Mouse (Mus musculus): ENCODE data around the gene Smap1.
A peak's percentile ranks its signal among the peaks of the same experiment; 100 is the strongest.
"Not testable (repeated sequence)": the region's sequence is repeated elsewhere in the genome, so short reads cannot be mapped to it uniquely, and the experiment has no call there.

The Smap1 gene

DNA sequence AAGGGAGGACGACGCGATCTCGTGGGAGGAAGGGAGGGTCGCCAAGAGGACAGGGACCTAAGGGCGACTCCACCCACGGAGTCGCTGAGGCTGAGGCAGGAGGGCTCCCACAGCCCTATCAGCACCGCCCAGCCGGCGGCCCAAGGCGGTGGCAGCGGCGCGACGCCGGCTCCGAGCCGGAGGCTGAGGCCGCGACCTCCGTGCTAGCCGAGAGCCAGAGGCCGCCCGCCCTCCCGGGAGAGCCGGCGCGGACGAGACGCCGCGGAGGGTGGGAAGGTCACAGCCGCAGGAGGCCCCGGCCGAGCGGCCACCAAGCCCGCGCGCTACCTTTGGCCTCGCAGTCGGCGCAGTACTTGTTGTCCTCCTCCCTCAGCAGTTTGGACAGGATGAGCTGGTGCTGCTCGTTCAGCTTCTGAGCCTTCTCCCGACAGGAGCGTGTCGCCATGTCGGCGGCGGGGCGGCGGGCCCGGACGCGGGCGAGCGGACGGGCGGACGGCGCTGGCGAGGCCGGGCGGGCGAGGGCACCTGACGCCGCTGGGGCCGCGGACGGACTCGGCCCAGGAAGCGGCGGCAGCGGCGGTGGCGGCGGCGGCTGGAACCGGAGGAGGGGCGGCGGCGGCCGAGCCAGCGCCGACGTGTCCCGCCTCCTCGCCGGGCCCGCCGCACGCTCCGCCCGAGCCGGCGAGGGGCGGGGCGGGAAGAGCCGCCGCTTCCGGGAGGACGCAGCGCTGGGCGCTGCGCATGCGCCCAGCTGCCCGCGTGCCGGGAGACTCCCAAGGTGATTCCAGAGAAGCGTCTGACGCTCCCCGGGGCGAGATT is at the start of gene Smap1:
Gene Smap1, minus strand, starts transcription at position 607 of the 819 bp plus-strand sequence.
- DNase-seq, result peak; percentile 81

DNA sequence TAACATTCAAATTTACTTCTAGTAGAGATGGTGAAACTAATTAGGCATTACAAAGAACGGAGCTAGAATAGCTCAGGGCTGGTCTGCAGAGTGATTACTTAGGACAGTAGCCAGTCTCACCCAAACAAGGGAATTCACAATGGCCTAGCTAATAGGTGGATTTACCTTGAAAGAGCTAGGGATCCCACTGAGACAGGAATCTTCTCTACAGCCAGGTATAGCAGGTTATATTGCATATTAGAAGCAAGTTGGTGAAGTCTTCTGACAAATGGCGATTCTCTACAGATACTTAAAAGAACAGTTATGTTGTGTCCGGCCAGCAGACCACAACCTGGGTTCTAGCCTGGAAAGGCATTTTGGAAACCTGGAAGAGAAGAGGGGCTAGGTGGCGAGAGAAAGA is 49.0 kb upstream of the Smap1 start:
- not testable (repeated sequence) for DNase-seq

DNA sequence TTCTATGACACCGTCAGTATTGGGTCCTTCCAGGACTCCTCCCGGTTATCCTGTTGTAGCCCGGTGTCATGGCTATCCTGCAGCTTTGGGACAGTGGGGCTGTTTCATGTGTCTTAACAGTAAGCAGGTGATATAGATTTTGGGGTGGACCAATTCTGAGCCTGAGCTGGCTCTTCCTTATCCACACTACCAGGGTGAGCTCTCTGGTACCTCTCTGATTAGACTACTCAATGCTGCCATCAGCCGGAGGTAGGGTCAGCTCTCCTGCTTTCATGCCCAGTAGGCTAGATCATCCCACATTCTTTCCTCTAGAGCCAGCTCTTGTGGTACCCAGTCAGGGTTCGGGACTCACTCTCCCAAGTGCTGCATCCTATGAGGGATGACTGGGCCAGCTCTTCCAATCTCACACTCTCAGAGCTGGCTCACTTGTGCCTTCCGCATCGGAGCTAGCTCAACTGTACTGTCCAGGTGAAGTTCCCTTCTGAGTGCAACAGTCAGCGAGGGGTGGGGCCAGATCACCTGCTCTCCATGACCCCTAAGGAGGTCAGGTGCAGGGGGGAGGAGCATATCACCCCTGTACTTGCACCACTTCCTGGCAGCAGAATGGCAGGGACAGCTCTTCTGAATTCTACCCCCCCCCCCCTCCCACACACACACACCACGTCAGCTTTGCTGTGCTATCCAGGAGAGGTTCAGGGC is 46.1 kb upstream of the Smap1 start:
- no peak for DNase-seq

DNA sequence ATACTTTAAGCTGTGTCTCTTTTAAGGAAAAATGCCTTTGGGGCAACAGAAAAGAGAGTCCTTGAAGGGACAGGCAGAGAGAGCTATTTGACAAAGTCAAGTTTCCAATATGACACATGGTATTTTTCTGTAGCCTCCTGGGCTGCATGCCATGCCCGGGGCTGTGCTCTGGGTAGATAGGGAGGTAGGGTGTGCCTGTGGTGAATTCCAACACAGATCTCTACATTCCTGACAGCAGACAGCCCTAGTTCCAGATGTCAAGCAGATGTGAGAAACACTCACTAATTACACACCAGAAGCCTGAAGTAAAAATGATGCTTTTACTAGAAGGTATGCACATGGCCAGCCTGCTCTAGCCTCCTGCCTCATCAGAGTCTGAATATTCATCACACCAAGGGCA is 44.1 kb upstream of the Smap1 start:
- no peak for DNase-seq

DNA sequence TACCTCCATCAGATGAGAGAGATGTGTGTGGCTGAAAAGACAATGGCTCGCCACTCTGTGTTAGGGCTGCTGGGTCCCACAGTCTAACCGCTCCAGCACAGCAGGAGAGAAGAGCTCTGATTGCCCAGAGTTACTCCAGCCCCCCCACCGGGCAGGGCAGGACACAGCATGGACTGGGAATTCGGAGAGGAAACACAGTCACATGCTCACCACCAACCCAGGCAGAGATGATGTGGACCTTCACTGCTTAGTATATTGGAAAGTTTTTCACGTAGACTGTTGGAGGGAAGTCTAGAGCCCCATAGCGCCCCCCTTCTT is 37.3 kb upstream of the Smap1 start:
- DNase-seq, result no peak

DNA sequence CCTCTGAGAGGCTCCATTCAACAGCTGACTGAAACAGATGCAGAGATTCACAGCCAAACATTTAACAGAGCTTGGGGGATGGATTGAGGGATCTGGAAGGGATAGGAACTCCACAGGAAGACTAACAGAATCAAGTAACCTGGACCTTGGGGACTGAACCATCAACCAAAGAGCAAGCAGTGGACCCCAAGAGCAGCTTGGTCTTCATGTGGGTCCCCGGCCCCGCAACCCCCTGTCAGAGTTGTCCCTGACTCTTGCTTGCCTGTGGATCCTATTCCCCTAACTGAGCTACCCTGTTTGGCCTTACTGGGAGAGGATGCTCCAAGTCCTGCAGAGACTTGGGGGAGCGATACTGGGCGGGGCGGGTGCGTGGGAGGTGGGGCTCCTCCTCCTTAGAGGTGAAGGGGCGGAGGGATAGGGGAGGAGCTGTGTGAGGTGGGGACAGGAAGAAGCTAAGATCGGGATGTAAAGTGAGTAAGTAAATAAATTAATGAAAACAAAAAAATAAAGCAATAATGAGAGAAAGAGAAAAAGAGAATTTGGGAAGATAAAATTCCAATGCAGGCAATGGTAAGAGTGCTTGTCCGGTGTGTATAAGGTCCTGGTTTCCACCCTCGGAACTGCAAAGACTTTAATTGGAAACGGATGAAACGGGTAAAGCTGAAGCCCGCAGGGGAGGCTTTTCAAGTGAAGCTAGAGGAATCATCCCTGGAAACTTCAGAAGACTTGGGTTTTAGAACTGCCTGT is 36.7 kb upstream of the Smap1 start:
- no peak for DNase-seq

DNA sequence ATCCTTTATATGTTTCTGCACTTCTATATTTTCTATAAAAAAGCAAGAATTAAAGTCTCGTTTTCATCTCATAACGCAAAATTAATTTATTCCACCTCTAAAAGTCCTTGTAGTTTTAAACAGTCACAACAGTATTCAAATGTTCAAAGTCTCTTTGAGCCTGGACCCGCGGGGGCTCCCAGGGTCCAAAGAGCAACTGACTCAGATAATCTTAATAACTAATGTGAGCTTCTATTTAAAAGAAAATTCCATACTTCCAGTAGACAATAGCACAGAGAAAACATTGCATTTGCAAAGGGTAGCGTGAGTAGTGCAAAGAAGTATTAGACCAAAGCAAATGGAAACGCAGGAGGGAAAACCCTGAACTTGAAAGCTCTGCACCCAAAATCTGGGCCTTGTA is 36.0 kb upstream of the Smap1 start:
- DNase-seq, result no peak

DNA sequence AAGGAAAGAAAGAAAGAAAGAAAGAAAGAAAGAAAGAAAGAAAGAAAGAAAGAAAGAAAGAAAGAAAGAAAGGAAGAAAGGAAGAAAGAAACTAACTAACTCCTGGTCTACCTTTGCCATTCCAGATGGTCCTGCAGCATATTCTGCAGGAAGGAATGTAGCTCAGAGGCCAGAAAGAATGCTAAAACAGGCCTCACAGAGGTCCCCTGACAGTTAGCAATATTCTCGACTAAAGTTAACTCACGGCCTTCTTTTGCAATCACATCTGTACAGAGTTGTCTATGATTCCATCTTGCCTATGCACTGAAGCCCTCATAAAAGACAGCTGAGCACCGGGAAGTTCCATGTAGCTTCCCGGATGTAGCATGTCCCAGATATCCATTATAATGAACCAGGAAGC is 33.4 kb upstream of the Smap1 start:
- no peak for DNase-seq

DNA sequence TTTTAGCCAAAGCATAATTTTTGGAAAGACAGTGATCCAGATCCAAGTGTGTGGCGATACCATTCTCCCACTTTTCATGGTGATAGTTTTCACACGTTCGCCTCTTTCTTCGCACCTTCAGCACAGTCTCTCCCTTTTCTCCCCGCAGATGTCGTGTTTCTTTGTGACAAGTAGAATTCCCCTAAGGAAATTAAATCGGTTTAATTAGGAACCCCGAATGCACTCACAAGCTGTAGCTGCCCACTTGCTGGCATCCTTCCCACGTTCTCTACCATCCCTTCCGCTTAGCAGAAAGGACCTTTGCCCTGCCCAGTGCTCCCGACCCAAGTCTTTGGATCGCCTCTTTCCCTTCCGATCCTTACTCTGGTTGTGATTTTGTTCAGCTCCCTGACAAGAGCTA is 31.8 kb upstream of the Smap1 start:
- DNase-seq, result peak; percentile 31

DNA sequence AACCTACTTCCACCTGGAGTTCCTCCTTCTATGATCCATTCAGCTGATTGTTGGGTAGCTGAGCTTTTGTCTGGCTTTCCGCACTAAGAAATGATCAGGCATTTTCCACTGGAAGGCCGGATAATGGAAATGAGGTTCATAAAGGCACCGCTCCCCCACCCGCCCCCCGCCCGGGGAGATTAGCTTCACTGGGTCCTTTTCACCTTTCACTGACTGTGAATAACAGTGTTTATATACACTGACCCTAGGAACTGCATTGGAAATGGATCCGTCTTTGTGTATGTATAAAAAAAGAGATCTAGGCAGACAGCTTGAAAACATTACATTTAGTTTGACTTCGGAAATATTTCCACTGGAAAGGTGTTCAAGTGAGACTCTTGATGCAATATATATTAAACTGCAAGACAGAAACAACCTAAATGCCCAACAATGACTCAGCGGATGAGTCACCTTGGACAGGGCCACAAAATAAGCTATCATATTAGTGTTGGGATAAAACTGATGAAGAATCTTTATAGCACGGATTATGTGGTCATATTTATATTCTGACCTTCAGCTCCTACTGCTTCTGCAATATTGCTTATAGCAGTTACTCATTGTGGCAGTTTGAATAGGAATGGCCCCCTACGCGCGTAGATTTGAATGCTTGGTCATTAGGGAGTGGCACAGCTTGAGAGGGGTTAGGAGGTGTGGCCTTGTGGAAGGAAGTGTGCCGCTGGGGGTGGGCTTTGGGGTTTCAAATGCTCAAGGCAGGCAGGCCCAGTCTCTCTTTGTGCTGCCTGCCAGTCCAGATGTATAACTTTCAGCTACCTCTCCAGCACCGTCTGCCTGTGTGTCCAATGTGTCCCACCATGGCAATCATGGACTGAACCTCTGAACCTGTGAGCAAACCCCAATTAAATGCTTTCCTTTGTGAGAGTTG is 26.9 kb upstream of the Smap1 start:
- DNase-seq, result no peak

DNA sequence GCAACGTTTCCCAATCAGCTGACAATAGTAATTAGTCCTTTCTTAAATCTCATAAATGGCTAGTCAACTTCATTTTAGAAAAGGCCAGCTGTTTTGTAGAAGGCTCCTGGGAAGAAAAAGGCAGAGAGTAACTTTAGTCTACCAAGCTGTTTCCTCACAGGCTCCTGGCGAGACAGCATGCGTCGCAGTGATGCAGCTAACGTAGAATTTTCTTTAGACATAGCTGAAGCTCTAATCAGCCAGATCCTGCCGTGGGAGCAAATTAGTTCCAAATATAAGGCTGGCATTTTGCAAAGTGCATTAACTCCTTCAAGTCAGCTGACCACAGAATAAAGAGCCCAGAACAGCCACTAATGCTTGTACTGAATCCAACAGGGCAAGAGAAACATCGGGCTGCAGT is 26.2 kb upstream of the Smap1 start:
- DNase-seq, result no peak

DNA sequence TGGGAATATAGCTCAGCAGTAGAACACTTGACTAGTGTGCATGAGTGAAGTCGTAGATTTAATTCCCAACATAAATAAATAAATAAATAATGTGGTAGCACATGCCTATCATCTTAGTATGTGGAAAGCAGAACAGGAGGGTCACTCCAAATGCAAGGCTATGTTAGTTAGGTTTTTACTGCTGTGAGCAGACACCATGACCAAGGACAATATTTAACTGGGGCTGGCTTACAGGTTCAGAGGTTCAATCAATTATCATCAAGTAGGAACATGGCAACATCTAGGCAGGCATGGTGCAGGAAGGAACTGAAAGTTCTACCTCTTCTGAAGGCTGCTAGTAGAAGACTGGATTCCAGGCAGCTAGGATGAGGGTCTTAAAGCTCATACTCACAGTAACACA is 22.0 kb upstream of the Smap1 start:
- DNase-seq, result no peak

DNA sequence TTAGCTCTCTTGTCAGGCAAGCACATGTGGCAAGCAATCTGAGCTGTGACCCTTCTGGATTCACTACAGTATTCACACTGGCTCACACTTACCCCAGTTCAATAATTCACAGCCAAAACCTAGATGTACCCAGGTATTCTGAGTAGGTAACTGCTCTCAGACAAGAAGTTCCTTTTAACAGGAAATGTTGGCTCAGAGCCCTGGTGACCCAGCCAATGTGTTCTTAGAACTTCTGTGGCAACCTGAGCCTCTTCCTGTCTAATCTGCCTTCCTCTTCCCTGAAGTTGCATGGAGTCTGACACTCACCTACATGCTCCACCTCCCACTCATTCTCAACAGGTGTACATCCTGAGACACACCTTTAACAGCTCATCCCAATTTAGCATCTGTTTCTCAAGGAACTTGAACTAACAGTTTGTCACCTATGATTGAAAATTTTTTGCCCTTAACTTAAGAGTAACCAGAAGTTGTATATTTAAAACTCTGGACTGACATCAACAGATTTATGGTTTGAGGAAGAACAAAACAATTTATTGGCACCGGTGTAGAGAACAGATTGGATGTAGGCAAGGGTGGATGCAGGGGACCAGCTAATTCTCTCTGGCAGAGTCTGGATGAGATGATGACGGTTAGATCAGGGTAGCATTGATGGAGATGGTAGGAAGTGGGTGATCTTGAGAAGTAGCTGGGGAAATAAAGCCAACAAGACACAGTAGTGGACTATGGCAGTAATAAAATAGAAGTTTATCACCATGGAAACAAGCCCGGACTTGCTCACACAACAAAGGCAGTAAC is 21.2 kb upstream of the Smap1 start:
- DNase-seq, result no peak

DNA sequence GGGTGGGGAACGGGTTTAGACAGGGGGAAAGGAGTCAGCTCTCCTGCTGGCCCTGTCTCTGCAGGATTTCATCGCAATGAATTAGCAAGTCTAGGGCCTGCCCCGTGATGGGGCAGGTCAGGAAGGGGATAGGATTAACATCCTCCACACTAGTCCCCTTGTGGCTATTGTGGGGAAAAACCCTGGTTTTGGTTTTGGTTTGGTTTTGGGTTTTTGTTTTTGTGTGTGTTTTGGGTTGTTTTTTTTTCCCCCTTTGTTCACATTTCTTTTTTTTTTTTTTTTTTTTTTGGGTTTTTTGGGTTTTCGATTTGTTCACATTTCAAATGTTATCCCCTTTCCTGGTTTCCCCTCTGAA is 13.3 kb upstream of the Smap1 start:
- DNase-seq, result no peak

DNA sequence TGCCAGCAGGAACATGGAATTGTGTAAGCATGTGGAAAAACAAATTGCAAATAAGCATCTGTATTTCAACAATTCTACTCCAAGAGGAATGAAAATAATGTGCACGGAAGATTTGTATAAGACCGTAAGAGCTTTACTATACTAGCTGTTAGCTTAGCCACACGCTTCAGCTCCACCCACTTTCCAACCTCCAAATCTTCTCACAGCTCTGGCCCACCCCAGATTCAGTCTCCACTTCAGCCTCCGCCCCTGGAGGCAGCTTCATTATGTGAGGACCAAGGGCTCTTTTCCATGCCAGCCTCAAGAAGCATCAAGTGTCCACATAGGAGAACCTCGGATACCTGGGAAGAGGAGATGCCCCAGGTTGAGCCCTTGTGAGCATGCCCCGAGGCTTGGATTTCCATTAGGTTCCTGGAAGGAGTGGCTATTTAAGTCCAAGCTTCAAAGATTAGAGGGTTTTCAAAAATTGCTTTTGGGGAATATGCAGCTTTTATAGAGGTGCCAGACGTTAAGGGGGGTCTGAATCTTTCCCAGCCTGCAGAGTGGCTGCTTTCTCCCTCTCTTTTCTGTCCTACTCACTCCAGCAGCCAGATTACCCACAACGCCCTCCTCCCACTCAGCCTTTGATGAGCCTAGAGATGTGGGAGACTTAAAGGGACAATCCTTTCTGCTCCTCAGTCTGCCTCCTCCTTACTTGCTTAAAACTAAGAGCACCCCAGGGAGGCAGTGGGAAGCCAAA is 12.7 kb upstream of the Smap1 start:
- peak; percentile 19 for DNase-seq

DNA sequence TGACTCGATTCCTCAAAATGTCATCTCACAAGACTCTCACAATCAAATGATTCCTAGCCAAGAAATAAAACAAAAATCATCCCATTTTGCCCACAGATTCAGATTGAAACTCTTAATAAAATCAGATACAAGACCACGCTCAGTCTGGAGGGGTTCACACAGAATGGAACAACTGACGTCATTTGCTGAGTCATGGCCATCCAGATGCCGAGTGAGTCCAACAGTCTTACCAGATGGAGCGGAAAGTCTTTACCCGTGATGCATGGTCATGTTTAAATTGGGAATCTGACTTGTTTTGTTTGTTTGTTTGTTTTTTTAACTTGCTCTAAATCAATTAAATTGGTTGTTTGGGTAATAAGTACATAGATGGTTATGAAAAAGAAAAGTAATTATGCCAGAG is 7.3 kb upstream of the Smap1 start:
- no peak for DNase-seq

DNA sequence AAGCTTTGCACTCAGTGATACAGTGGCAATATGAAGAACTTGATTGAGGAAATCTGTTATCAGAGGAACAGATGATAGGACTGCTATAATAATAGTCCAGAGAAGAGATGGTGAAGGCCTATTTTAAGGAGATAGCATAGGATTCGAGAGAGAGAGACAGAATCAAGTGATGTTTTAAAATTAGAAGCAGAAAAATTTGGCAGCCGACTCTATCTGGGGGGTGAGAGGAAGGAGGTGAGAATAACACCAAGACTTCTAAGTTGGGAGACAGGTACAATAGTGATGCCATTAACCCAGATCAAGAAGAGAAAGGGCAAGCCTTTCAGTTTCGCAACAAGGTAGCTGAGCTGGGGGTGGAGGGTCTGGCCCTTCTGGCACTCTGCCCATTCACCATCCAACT is 6.3 kb upstream of the Smap1 start:
- DNase-seq, result no peak

DNA sequence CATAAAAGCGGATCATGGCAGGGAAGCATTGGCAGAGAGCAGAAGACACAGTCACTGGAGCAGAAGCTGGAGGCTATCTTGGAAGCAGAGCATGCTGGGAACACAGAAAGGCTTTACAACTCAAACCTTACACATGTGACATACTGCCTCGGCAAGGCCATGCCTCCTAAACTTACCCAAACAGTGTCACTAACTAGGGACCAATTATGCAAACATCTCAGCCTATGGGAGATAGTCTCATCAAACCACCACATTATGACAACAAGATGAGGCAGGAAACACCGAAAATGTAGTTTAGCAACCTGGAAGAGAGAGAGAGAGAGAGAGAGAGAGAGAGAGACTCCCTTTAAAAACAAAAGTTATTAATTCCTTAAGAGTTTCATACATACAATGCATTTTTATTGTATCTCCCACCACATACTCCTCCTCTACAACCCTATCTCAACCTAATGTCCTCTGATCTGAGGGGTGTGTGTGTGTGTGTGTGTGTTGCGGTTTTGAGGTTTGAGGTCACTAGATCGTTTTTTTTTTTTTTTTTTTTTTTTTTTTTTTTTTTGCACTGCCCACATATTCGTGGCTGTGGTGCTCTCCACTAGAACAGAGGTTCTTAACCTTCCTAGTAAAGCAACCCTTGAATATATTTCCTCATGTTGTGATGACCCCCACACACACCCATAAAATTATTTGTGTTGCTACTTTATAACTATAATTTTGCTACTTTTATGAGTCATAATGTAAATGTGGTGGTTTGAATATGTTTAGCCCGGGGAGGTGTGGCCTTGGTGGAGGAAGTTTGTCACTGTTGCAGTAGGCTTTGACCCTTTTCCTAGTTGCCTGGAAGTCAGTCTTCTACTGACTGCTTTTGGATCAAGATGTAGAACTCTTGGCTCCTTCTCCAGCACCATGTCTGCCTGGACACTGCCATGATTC is 1.9 kb upstream of the Smap1 start:
- DNase-seq, result no peak

DNA sequence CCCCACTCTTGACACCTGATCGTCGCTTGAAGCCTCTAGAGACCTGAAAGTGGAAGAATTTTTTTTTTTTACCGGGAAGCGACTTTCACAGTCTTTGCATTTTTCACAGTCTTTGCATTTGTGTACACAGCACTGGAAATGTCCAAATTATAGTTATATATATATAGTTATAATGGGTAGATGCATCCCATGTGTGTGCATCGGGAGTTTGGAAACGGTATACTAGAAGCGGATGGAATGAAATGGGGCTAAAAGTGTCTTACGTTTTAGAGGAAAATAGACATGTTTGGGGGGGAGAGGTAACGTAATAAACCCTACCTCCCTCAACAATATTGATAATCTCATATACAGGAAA is 390 bp upstream of the Smap1 start:
- DNase-seq, result no peak

DNA sequence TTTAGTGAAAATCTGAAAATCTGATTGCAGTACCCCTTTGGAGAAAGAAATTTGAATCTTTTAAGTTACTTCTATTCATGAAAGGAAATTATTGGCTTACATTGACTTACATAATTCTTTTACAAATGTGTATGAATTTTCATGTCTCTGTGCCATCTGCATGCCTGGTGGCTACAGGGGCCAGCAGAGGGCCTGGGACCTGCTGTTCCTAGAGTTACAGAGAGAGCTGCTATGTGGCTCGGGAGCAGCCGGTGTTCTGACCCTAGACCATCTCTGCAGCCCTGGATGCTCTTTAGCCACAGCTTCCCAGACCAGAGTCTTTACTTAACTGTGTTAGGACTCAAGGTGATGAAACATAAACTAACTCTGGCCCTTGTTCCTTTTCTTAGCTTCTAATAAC is 1.8 kb downstream of the Smap1 start:
- no peak for DNase-seq
